Comparison of ENCODE assay signal across 8 mouse cellular contexts in genomic region chr7:123369759-123370481, GRCm38 (mm10). TPM values are rescaled to one million over a fixed set of nuclear protein-coding genes. Genes with fewer than 3 reads are reported as not detected.
DNase-seq lines count a peak whose midpoint lies in the region; ATAC-seq lines count a peak whose summit lies in the region.

Lcmt1 (plus strand) TSS chr7:123369784.
Arhgap17 (minus strand) TSS chr7:123369915.

- peak; percentile 99 for DNase-seq in R1 (ENCODE audit: low read depth, low spot score)
- DNase-seq in cerebellum, postnatal 25 days = peak; percentile 98 to 100
- peak; percentile 85 to 92 for DNase-seq in frontal cortex, postnatal 25 days (ENCODE audit: low spot score in 2 of 2)
- DNase-seq in hindbrain, embryonic 14.5 days (ENCODE audit: low spot score) = peak; percentile 95
- peak; percentile 94 to 95 for DNase-seq in layer of hippocampus, postnatal 36 days
- DNase-seq in lung, postnatal 36 days = peak; percentile 98
- DNase-seq in retina, postnatal 1 day = peak; percentile 96
- DNase-seq in urinary bladder, adult 18-20 months (ENCODE audit: low spot score in 2 of 2) = peak; percentile 95 to 97

- H3K9ac ChIP-seq in hindbrain, embryonic 14.5 days = peak within 1 kb of the TSS; percentile 69

- H3K4me1 ChIP-seq in hindbrain, embryonic 14.5 days (replicated peaks; ENCODE audit: control insufficient read depth, insufficient read depth, low read length) = peaks cover 19% of the 10 kb centered on the region

- H3K27ac ChIP-seq in hindbrain, embryonic 14.5 days = peak within 1 kb of the TSS; percentile 79

- peak within 1 kb of the TSS; percentile 86 for H3K4me2 ChIP-seq in hindbrain, embryonic 14.5 days (replicated peaks)

- H3K4me3 ChIP-seq in hindbrain, embryonic 14.5 days (replicated peaks; ENCODE audit: low read length) = peak within 1 kb of the TSS; percentile 85

- no peaks in the 10 kb centered on the region for H3K36me3 ChIP-seq in hindbrain, embryonic 14.5 days (replicated peaks; ENCODE audit: control insufficient read depth, insufficient read depth)

- no peaks in the 10 kb centered on the region for H3K9me3 ChIP-seq in hindbrain, embryonic 14.5 days (ENCODE audit: control insufficient read depth, low read length)

- under 1% methylated on average over 63 of the region's 64 CpGs for WGBS in hindbrain, embryonic 14.5 days

- no peaks in the 10 kb centered on the region for H3K27me3 ChIP-seq in hindbrain, embryonic 14.5 days (ENCODE audit: control insufficient read depth, insufficient read depth, low read length)

- ATAC-seq in hindbrain, embryonic 14.5 days (ENCODE audit: low FRiP score) = peak; percentile 97

RNA-seq across cellular contexts. Expression of gene Lcmt1, which starts in this region (rescaled TPM):
- polyA plus RNA-seq in hindbrain, embryonic 14.5 days (2014; fragmentation: Nextera tagmentation; extraction: Ambion mirVana) = 106 and 110 TPM in 2 replicates
- total RNA-seq in layer of hippocampus, postnatal 36 days (2021) = 10 to 100 TPM; 86.7 to 91.0 TPM

RNA-seq across cellular contexts. Expression of gene Arhgap17, which starts in this region (rescaled TPM):
- 11.4 and 11.7 TPM in 2 replicates for polyA plus RNA-seq in hindbrain, embryonic 14.5 days (2014; fragmentation: Nextera tagmentation; extraction: Ambion mirVana)
- total RNA-seq in layer of hippocampus, postnatal 36 days (2021) = 10 to 100 TPM; 27.5 to 34.3 TPM

Comparison
In these comparisons a context has a peak if more than half of its experiments do, and no peak if none do; other contexts are left out.
1. Peak in every context shown above with its lines: DNase-seq, ATAC-seq, H3K4me3 ChIP-seq and H3K27ac ChIP-seq.